Mouse (Mus musculus) large intestine, adult 2 months (tissue): ENCODE results near the gene Rpl27. TPM values are rescaled to one million over a fixed set of nuclear protein-coding genes. Genes with fewer than 3 reads are reported as not detected.
A peak's percentile ranks its signal among the peaks of the same experiment; 100 is the strongest.
"Not testable (repeated sequence)": the region's sequence is repeated elsewhere in the genome, so short reads cannot be mapped to it uniquely, and the experiment has no call there.

Experiments used
- DNase-seq: peaks from one replicate; pipeline ENCODE4 v3.0.0-alpha.2; 2012; ENCODE audit warnings: low read depth, low spot score
- whole genome bisulfite sequencing: fragments of 180-500 bp; shearing (Covaris S2); methylation state at CpG from one replicate; pipeline ENCODE4 v1.1.7; 2018; 5-methylcytosine and 5-hydroxymethylcytosine counted together
- polyA plus RNA-seq: library from polyadenylated mRNA; depleted of rRNA; stranded (reverse); fragments of >200 nt; gene quantifications from 2 replicates; pipeline ENCODE4 v1.2.3, GENCODE M21; 2012

Gene Rpl27
- polyA plus RNA-seq, 1 experiment = 386 TPM

- no peak for DNase-seq
- WGBS = 1% methylated on average over 60 of the region's 60 CpGs
Observed at GRCm38 (mm10) chr11:101465869-101466551, 23.9 kb downstream of the Rpl27 start, which contains the start of gene Vat1. Gene Vat1, minus strand, starts transcription at chr11:101466230.

GRCm38 (mm10) chr11:101466552-101466950 is 24.5 kb downstream of the Rpl27 start:
- WGBS = 53% methylated on average over 5 of the region's 5 CpGs
- not testable (repeated sequence) for DNase-seq

- WGBS = 1% methylated on average over 52 of the region's 54 CpGs
- peak; percentile 64 for DNase-seq
Observed at GRCm38 (mm10) chr11:101467477-101468262, 25.6 kb downstream of the Rpl27 start.

GRCm38 (mm10) chr11:101468263-101468688 is 26.2 kb downstream of the Rpl27 start:
- no peak for DNase-seq
- under 1% methylated on average over 23 of the region's 31 CpGs for WGBS

GRCm38 (mm10) chr11:101468731-101469130 is 26.6 kb downstream of the Rpl27 start:
- WGBS = 23% methylated on average over 13 of the region's 13 CpGs
- DNase-seq = no peak

GRCm38 (mm10) chr11:101469155-101469554 is 27.1 kb downstream of the Rpl27 start:
- WGBS = 67% methylated on average over 4 of the region's 4 CpGs
- DNase-seq = no peak

GRCm38 (mm10) chr11:101470206-101470605 is 28.1 kb downstream of the Rpl27 start:
- 52% methylated on average over 7 of the region's 7 CpGs for WGBS
- DNase-seq = no peak

- WGBS = 77% methylated on average over 3 of the region's 3 CpGs
- DNase-seq = no peak
Observed at GRCm38 (mm10) chr11:101471926-101472325, 29.8 kb downstream of the Rpl27 start.

GRCm38 (mm10) chr11:101472336-101472735 is 30.2 kb downstream of the Rpl27 start:
- 57% methylated on average over 7 of the region's 7 CpGs for WGBS
- DNase-seq = no peak

- WGBS = 72% methylated on average over 1 of the region's 1 CpGs
- not testable (repeated sequence) for DNase-seq
Observed at GRCm38 (mm10) chr11:101473686-101474085, 31.6 kb downstream of the Rpl27 start.

- no peak for DNase-seq
- WGBS = 71% methylated on average over 5 of the region's 5 CpGs
Observed at GRCm38 (mm10) chr11:101474298-101474697, 32.2 kb downstream of the Rpl27 start.

GRCm38 (mm10) chr11:101476361-101476760 is 34.3 kb downstream of the Rpl27 start:
- WGBS = 75% methylated on average over 4 of the region's 4 CpGs
- not testable (repeated sequence) for DNase-seq

- 73% methylated on average over 4 of the region's 4 CpGs for whole genome bisulfite sequencing
- DNase-seq = no peak
Observed at GRCm38 (mm10) chr11:101477194-101477551, 35.1 kb downstream of the Rpl27 start.

- DNase-seq = no peak
- WGBS = 76% methylated on average over 10 of the region's 10 CpGs
Observed at GRCm38 (mm10) chr11:101477552-101478211, 35.6 kb downstream of the Rpl27 start.

GRCm38 (mm10) chr11:101479171-101479635 is 37.1 kb downstream of the Rpl27 start:
- WGBS = 16% methylated on average over 18 of the region's 18 CpGs
- no peak for DNase-seq

- DNase-seq = no peak
Observed at GRCm38 (mm10) chr11:101480912-101481311, 38.8 kb downstream of the Rpl27 start.

GRCm38 (mm10) chr11:101483804-101484203 is 41.7 kb downstream of the Rpl27 start:
- WGBS = 42% methylated on average over 3 of the region's 3 CpGs
- DNase-seq = no peak

More at GRCm38 (mm10) chr11:101480912-101481311, 38.8 kb downstream of the Rpl27 start:
- WGBS = 31% methylated on average over 6 of the region's 6 CpGs

GRCm38 (mm10) chr11:101484245-101484644 is 42.1 kb downstream of the Rpl27 start:
- 81% methylated on average over 6 of the region's 6 CpGs for WGBS
- DNase-seq = no peak

- DNase-seq = no peak
- 82% methylated on average over 7 of the region's 7 CpGs for WGBS
Observed at GRCm38 (mm10) chr11:101484814-101485213, 42.7 kb downstream of the Rpl27 start.

GRCm38 (mm10) chr11:101485509-101486028 is 43.5 kb downstream of the Rpl27 start:
- WGBS = 67% methylated on average over 6 of the region's 6 CpGs
- DNase-seq = no peak
